Mouse (Mus musculus) bone marrow macrophage, adult 2 months (primary cell): Measurements from ENCODE around the gene AL731706.2.

ENCODE experiments used
- CTCF ChIP-seq: IDR thresholded peaks from 2 replicates; pipeline ENCODE4 v1.5.1; 2012; ENCODE audit warnings: low read depth, mild to moderate bottlenecking, low read length, moderate library complexity
- POLR2A ChIP-seq: IDR thresholded peaks from 2 replicates; pipeline ENCODE4 v1.6.1; 2012; ENCODE audit warnings: mild to moderate bottlenecking, low read depth, low read length, borderline replicate concordance

DNA sequence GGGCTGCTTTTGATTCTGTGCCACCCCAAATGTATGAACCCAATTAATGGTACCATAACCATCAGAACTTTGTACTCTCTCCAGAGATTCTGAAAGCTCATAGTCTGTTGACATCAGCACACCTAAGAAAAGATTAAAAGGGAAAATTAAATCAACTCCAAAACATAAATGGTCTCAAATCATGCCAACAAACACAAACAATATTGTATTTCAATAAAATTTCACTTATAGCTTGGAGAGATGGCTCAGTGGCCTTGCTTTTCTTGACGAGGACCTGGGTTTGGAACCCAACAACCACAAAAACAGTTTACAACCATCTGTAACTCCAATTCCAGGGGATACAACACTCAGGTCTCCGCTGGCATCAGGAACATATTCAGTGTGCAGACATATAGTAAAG lies at the start of gene AL731706.2:
- TF ChIP-seq CTCF (no peak), POLR2A (no peak)
